Mouse (Mus musculus) heart, adult 11 months (tissue): ENCODE measurements around the gene Ofd1.

ENCODE experiments used
- DNase-seq: peaks from one replicate; pipeline ENCODE4 v3.0.0; 2022

Ofd1 gene

GRCm38 (mm10) chrX:166359927-166360440 lies 80.5 kb downstream of the Ofd1 start:
- no peak for DNase-seq

GRCm38 (mm10) chrX:166358955-166359354 lies 81.5 kb downstream of the Ofd1 start:
- no peak for DNase-seq

GRCm38 (mm10) chrX:166356276-166356675 lies 84.2 kb downstream of the Ofd1 start:
- DNase-seq: no peak

DNA sequence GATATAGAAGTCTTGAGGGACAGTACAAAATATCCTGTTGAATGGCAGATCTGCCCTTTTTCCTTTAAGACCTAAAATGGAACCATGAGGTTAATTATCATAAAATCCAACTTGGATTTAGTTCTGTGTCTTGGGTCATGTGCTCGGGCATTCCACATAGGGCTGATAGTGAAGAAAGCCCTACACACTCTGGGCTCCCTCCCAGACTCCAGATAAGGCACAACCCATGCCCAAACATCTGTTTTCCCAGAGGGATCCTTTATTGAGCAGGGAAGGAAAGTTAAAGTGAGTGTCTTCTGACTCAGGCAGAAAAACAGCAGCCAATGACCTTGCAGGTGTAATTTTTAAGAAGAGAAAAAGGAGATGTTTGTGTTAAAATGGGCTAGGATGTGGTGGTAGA lies 85.6 kb downstream of the Ofd1 start:
- peak; percentile 91 for DNase-seq

GRCm38 (mm10) chrX:166353412-166353811 lies 87.1 kb downstream of the Ofd1 start:
- DNase-seq: no peak

DNA sequence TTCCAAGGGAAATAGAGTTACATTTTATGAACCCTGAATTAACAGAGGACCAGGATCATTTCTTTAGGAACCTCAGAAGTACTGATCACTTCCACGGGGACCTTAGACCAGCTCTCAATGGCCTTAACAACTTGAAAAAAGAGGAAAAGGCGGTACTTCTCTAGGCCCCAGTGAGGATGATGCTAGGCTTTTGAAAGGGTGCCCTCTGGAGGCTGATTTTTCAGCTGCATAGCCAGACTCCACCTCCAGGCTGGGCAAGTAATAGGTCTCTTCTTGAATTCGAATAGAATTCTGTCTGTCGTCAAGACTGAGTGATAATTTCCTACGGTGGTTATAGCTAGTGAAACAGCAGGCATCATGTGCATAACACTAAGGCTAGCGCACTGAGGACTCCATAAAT lies 88.7 kb downstream of the Ofd1 start:
- peak; percentile 85 for DNase-seq

- DNase-seq: no peak
Observed at GRCm38 (mm10) chrX:166348634-166349033, 91.9 kb downstream of the Ofd1 start.

DNA sequence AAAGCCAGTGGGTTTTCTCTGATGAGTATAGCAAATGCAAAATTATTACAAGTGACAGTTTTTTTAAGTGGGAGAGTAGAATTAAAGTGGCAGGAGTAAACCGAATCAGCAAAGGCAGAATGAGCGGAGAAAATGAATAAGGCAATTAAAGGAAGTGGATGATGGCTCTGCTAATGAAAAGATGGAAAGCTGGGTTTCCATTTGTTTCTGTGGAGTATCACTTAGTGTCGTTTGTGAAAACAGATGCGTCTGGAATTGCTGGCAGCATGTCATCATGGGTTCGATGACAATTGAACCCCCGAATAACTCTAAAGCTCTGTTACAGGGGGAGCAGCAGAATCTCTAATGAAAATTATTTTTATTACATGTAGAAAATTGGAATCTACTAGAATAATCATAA lies 92.4 kb downstream of the Ofd1 start:
- DNase-seq: no peak

GRCm38 (mm10) chrX:166344228-166345015 lies 96.1 kb downstream of the Ofd1 start:
- DNase-seq: no peak

DNA sequence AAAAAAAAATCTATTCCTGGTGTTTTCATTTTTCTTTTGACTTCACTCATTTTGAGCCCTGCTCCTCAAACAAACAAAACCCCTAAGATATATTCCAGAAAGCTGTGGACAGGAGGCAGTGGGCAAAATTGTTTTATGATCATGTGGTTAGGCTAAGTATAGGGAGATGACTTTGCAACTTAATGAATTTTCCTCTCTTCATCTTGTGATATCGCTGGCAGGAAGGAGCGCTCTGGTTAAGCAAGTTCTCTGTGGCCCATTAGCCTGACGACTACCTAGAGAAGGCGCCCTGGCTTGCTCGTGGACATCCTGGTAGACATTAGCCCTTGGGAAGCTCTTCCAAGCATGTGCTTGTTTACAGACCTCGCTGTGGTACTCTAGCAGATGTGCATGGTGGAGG lies 98.7 kb downstream of the Ofd1 start:
- no peak for DNase-seq
